Mouse (Mus musculus) midbrain, embryonic 14.5 days (tissue): ENCODE data around the gene Eva1c. TPM values are rescaled to one million over a fixed set of nuclear protein-coding genes. Genes with fewer than 3 reads are reported as not detected.

Experiments used
- ATAC-seq: fragments of 200-750 bp; cut with Nextera tagmentation; 2 replicates; pipeline ENCODE4 v1.8.0; 2017; ENCODE audit warnings: moderate number of reproducible peaks, moderate library complexity; ENCODE audit not compliant: low FRiP score, low TSS enrichment
- DNase-seq: peaks from one replicate; pipeline ENCODE4 v3.0.0-alpha.2; 2015
- H3K27ac ChIP-seq: fragments of 300-500 bp; sonication (generic); replicated peaks from 2 replicates; pipeline ENCODE4 v1.5.1; 2014; ENCODE audit warnings: mild to moderate bottlenecking, low read depth, low read length, moderate library complexity
- H3K27me3 ChIP-seq: fragments of 300-500 bp; sonication (generic); 2 replicates; pipeline ENCODE4 v1.6.1; 2014; ENCODE audit warnings: low read length, control low read depth, mixed read lengths; ENCODE audit not compliant: control insufficient read depth, insufficient read depth
- H3K36me3 ChIP-seq: fragments of 300-500 bp; sonication (generic); 2 replicates; pipeline ENCODE4 v1.6.1; 2014; ENCODE audit warnings: low read length, control low read depth; ENCODE audit not compliant: control insufficient read depth, insufficient read depth
- H3K4me1 ChIP-seq: fragments of 300-500 bp; sonication (generic); 2 replicates; pipeline ENCODE4 v1.6.1; 2014; ENCODE audit warnings: mild to moderate bottlenecking, antibody characterized with exemption, low read length, control low read depth; ENCODE audit not compliant: control insufficient read depth, insufficient read depth
- H3K4me2 ChIP-seq: fragments of 300-500 bp; sonication (generic); 2 replicates; pipeline ENCODE4 v1.6.1; 2014; ENCODE audit warnings: mild to moderate bottlenecking, low read length, moderate library complexity
- H3K4me3 ChIP-seq: fragments of 300-500 bp; sonication (generic); replicated peaks from 2 replicates; pipeline ENCODE4 v1.5.1; 2014; ENCODE audit warnings: low read depth, low read length
- H3K9ac ChIP-seq: fragments of 300-500 bp; sonication (generic); replicated peaks from 2 replicates; pipeline ENCODE4 v1.6.1; 2014; ENCODE audit warnings: mild to moderate bottlenecking, low read length, moderate library complexity
- H3K9me3 ChIP-seq: fragments of 300-500 bp; sonication (generic); 2 replicates; pipeline ENCODE4 v1.6.1; 2016; ENCODE audit warnings: low read length, control low read depth, mixed read lengths; ENCODE audit not compliant: control insufficient read depth
- WGBS: fragments of 180-500 bp; shearing (Covaris S2); extraction: QIAGEN DNeasy Blood & Tissue Kit; methylation state at CpG from one replicate; pipeline ENCODE4 v1.1.7; 2014; 5-methylcytosine and 5-hydroxymethylcytosine counted together
- polyA plus RNA-seq: library from polyadenylated mRNA; unstranded; fragments of >200 nt; fragmentation: Nextera tagmentation; extraction: Ambion mirVana; gene quantifications from 2 replicates; pipeline ENCODE4 v1.2.1, GENCODE M21; 2014

Gene Eva1c
- polyA plus RNA-seq, 1 experiment from 2014 or later = 2.4 TPM

DNA sequence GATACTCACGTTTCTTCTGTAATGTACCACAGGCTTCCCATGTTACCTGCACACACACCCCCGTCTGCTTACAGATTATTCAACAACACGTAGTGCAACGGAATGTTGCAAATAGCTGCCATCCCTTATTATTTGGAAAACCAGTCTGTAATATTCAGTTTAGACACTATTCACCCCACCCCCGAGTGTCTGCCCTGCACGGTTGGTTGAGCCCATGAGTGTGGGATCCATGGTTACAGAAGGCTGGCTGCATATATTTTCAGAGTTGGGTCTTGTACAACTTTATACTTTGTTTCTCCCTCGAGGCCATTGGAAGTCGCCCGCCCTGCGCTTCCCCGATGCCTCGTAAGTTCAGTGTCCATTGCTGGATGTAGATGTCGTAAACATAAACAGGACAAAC is 19.1 kb downstream of the Eva1c start:
- H3K27me3 ChIP-seq = no peaks in the 10 kb centered on the region
- H3K36me3 ChIP-seq = no peaks in the 10 kb centered on the region
- no peak for ATAC-seq
- 50% methylated on average over 13 of the region's 13 CpGs for WGBS
- no peak overlapping the region for H3K9ac ChIP-seq
- H3K4me2 ChIP-seq = no peak overlapping the region
- no peak overlapping the region for H3K4me3 ChIP-seq
- peaks cover 17% of the 10 kb centered on the region for H3K4me1 ChIP-seq
- no peak overlapping the region for H3K27ac ChIP-seq
- H3K9me3 ChIP-seq = no peaks in the 10 kb centered on the region
- peak; percentile 41 for DNase-seq

DNA sequence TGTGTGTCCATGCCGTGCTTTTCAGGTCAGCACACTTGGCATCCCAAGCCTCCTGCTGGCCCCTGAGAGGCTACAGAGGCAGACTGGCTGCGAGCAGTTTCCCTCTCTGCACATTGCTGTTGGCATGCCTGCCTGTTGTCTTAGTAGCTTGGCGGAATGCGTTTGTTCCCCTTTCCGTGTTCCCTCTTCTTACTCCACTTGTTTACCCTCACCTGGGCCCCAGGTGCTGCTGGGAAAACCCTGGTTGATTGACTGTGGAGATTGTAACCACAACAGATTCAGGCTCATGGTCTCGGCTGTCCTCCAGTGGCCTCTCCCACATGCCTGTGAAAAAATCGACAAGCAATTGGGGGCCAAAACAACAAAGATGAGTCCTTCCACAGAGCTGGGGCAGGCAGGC is 22.2 kb downstream of the Eva1c start:
- Histone ChIP-seq H3K9ac (no peak overlapping the region), H3K27ac (no peak overlapping the region), H3K27me3 (no peaks in the 10 kb centered on the region), H3K36me3 (no peaks in the 10 kb centered on the region), H3K4me2 (no peak overlapping the region), H3K4me1 (no peaks in the 10 kb centered on the region), H3K4me3 (no peak overlapping the region), H3K9me3 (no peaks in the 10 kb centered on the region)
- ATAC-seq (no peak), DNase-seq (no peak)
- 79% methylated on average over 7 of the region's 7 CpGs for WGBS

DNA sequence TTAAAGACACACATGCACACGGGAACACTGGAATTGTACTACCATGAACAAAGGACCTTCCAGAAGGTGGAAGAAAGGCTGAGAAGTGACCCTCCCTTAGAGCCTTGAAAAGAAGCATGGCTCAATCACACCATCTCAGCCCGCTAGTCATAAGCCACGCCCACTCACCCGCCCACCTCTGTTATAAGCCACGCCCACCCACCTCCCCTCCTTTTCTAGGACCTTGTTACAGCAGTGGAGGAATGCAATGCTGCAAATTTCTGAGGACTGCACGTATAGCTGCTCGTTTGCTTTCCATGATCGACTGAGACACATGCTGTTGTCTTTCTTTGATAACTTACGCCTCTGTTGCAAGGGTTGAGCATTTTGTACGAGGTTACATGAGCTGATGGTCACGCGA is 22.7 kb downstream of the Eva1c start:
- DNase-seq = no peak
- Histone ChIP-seq H3K36me3 (no peaks in the 10 kb centered on the region), H3K27me3 (no peaks in the 10 kb centered on the region), H3K4me2 (no peak overlapping the region), H3K4me1 (no peaks in the 10 kb centered on the region), H3K9me3 (no peaks in the 10 kb centered on the region), H3K9ac (no peak overlapping the region), H3K4me3 (no peak overlapping the region), H3K27ac (no peak overlapping the region)
- WGBS = 48% methylated on average over 12 of the region's 12 CpGs
- ATAC-seq = no peak

DNA sequence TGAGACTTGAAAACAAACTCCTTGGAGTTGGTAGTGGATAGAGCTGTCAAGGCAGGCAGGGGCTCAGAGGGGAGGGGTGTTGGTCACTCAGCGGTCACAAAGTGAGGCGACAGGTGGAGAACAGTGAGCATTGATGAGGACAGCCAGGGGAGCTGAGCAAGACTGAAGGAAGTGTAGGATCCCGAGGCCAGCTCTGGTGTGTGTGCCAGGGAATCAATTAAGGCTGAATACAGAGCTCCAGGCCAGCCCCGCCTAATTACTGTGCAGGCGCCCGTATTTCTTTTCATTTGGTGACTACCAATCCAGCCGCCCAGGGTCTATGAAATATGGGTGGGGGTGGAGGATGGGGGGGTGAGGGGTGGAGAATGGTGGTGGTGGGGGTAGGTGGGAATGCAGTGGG is 24.4 kb downstream of the Eva1c start:
- Histone ChIP-seq H3K4me1 (no peaks in the 10 kb centered on the region), H3K36me3 (no peaks in the 10 kb centered on the region), H3K9ac (no peak overlapping the region), H3K9me3 (no peaks in the 10 kb centered on the region), H3K27ac (no peak overlapping the region), H3K27me3 (no peaks in the 10 kb centered on the region), H3K4me2 (no peak overlapping the region), H3K4me3 (no peak overlapping the region)
- DNase-seq (no peak), ATAC-seq (no peak)
- WGBS = 64% methylated on average over 7 of the region's 7 CpGs

DNA sequence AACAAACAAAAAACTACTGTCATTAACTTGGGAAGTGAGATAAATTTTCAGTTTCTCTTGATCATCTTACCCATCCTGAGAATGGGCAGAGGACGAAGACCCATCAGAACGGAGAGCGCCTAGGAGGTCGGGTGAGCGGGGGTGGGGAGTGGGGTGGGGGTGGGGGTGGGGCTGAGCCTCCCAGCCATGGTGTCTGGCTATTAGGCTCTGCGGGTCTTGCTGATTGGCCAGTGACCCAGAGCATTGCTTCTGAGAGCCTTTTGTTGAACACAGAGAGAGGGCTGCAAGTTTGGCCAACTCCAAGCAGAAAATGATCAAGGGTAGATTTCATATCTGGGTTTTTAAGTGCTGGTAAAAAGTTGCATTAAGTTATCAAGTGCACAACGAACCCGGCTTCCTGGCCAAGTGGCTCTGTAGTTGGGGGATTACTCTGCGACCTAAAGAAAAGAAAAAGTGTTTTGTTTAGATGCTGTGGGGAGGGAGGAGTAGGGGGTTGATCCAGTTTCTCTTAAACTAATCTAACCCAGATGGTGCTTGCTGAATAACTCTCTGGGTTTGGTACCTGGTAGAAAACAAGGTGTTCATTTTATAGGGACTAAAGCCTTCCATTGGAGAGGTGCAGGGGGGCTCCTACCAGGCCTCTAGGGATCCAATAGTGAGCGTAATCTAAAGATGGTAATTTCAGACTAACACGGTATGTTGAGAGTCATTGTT is 25.3 kb downstream of the Eva1c start:
- Histone ChIP-seq H3K27ac (no peak overlapping the region), H3K4me1 (no peaks in the 10 kb centered on the region), H3K27me3 (no peaks in the 10 kb centered on the region), H3K9ac (no peak overlapping the region), H3K9me3 (no peaks in the 10 kb centered on the region), H3K4me3 (no peak overlapping the region), H3K4me2 (no peak overlapping the region), H3K36me3 (no peaks in the 10 kb centered on the region)
- DNase-seq = no peak
- 52% methylated on average over 11 of the region's 11 CpGs for WGBS
- ATAC-seq = no peak

DNA sequence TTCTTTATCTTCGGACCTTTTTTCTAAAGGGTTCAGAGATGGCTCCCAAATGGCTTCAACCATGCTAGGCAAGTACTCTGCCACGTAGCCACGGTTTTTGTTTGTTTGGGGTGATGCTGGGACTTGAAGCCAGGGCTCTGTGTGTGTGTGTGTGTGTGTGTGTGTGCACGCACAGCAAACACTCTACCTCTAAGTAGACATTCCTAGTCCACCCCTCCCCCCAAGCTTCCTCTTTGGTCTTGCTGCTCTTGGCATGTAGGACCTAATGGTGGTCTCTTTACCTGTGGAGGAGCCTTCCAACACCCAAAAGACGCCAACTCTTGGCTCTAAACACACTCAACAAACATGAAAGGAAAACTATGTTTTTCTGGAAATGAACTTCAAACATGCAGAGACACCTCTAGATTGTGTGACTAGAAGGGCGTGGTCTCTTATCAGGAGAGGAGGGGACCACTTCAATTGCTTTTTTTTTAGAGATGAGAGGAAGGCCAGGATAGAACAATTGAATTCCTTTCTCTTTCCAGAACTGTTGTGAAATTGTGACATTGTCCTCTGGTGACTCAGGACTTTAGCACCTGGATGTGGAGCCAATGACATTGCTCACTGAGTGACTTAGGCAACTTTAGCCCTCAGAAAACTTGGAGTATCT is 30.2 kb downstream of the Eva1c start:
- Histone ChIP-seq H3K9me3 (no peaks in the 10 kb centered on the region), H3K36me3 (no peaks in the 10 kb centered on the region), H3K4me1 (no peaks in the 10 kb centered on the region), H3K9ac (no peak overlapping the region), H3K27ac (no peak overlapping the region), H3K27me3 (no peaks in the 10 kb centered on the region), H3K4me2 (no peak overlapping the region), H3K4me3 (no peak overlapping the region)
- DNase-seq = no peak
- WGBS = 91% methylated on average over 6 of the region's 6 CpGs
- no peak for ATAC-seq

DNA sequence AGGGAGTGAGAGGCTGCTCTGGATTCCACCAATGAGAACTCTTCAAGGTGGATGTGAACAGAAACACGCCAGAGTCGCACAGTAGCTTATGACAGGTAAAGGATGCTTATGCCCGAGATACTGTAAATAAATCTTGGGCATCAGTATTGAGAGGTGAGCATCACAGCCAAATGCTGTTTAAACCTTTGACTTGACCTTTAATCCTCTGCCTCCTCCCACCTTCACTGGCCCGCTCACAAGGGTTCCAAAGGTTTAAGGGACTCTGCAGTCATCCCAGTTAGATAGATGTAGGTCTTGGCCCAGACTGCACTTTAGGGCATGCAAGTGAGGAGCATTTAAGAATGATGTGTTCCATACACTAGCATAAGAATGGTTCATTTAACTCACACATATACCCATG is 31.7 kb downstream of the Eva1c start:
- 93% methylated on average over 4 of the region's 4 CpGs for WGBS
- no peak for DNase-seq
- no peaks in the 10 kb centered on the region for H3K27me3 ChIP-seq
- no peak overlapping the region for H3K4me3 ChIP-seq
- no peaks in the 10 kb centered on the region for H3K9me3 ChIP-seq
- H3K4me1 ChIP-seq = no peaks in the 10 kb centered on the region
- H3K27ac ChIP-seq = no peak overlapping the region
- no peaks in the 10 kb centered on the region for H3K36me3 ChIP-seq
- H3K4me2 ChIP-seq = no peak overlapping the region
- H3K9ac ChIP-seq = no peak overlapping the region
- ATAC-seq = no peak

DNA sequence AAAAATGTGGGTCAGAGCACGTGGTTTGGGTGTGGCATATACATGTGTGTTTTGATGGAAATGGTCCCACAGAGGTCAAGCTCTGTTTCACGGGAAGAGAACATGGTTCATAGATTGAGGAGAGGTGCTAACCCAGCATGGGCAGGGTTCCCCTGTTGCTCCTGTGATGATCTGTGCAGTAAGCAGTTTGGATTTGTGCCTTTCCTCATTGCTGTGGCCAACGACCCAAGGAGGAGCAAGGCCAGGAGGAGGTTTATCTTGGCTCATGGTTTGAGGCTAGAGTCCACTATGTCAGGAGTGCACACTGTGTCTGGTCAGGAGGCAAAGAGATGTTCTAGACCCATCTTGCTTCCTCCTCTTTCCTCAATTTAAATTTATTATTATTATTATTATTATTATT is 36.5 kb downstream of the Eva1c start:
- no peak overlapping the region for H3K4me2 ChIP-seq
- ATAC-seq (no peak), DNase-seq (no peak)
- no peaks in the 10 kb centered on the region for H3K27me3 ChIP-seq
- no peak overlapping the region for H3K27ac ChIP-seq
- WGBS = 80% methylated on average over 3 of the region's 3 CpGs
- H3K9ac ChIP-seq = no peak overlapping the region
- no peaks in the 10 kb centered on the region for H3K36me3 ChIP-seq
- no peaks in the 10 kb centered on the region for H3K9me3 ChIP-seq
- no peak overlapping the region for H3K4me3 ChIP-seq
- H3K4me1 ChIP-seq = peaks cover under 1% of the 10 kb centered on the region; the same call in 1 of the 2 replicates

DNA sequence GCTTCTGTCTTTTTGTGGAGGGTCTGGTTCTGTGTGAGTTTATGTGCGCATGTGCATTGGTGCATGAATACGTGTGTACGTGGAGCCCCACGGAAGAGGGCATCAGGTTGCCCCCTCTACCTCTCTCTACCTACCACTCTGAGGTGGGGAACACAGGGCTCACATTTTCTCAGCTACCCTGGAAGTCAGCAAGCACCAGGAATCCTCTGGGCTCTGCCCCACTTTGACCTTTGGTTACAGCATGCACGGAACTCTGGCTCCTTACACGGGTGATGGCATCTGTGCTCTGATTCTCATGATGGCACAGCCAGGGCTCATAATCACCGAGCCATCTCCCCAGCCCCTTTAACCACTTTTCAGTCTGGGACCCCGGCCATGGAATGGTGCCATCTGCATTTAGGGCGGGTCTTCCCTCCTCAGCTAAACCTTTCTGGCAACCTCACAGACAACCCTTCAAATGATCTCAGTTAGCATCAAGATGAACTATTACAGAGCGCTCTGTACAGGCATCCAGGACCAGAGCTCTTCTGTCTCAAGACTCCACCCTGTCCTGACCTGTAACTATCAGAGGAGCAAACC is 37.0 kb downstream of the Eva1c start:
- Histone ChIP-seq H3K27me3 (no peaks in the 10 kb centered on the region), H3K9me3 (no peaks in the 10 kb centered on the region), H3K4me1 (peaks cover 2% of the 10 kb centered on the region; the same call in 1 of the 2 replicates), H3K4me2 (no peak overlapping the region), H3K27ac (no peak overlapping the region), H3K4me3 (no peak overlapping the region), H3K36me3 (no peaks in the 10 kb centered on the region), H3K9ac (no peak overlapping the region)
- WGBS = 84% methylated on average over 10 of the region's 10 CpGs
- ATAC-seq = no peak
- DNase-seq = no peak
